Mouse (Mus musculus) bone marrow, adult 2 months (tissue): Measurements from ENCODE around the gene Appl2.

Experiments used
- CTCF ChIP-seq: fragments of 200-500 bp; IDR thresholded peaks from 2 replicates; pipeline ENCODE4 v1.5.1; 2011; ENCODE audit warnings: low read length, control low read depth; ENCODE audit not compliant: control insufficient read depth, insufficient read depth
- POLR2A ChIP-seq: fragments of 200-500 bp; IDR thresholded peaks from 2 replicates; pipeline ENCODE4 v1.6.1; 2011; ENCODE audit warnings: low read depth, mild to moderate bottlenecking, control low read depth, low read length, borderline replicate concordance; ENCODE audit not compliant: control insufficient read depth

GRCm38 (mm10) chr10:83627113-83627687 is 21.3 kb downstream of the Appl2 start:
- no peak for TF ChIP-seq CTCF
- no peak for TF ChIP-seq POLR2A
